Mouse (Mus musculus) E14TG2a.4 (cell line): ENCODE data around the gene Pex5l.

Experiments used
- CTCF ChIP-seq: conservative IDR thresholded peaks from 2 replicates; pipeline ENCODE4 v1.5.1; 2014; ENCODE audit warnings: low read length
- POU5F1 ChIP-seq: IDR thresholded peaks from 2 replicates; pipeline ENCODE4 v1.6.1; 2014; ENCODE audit warnings: low read length, borderline replicate concordance

DNA sequence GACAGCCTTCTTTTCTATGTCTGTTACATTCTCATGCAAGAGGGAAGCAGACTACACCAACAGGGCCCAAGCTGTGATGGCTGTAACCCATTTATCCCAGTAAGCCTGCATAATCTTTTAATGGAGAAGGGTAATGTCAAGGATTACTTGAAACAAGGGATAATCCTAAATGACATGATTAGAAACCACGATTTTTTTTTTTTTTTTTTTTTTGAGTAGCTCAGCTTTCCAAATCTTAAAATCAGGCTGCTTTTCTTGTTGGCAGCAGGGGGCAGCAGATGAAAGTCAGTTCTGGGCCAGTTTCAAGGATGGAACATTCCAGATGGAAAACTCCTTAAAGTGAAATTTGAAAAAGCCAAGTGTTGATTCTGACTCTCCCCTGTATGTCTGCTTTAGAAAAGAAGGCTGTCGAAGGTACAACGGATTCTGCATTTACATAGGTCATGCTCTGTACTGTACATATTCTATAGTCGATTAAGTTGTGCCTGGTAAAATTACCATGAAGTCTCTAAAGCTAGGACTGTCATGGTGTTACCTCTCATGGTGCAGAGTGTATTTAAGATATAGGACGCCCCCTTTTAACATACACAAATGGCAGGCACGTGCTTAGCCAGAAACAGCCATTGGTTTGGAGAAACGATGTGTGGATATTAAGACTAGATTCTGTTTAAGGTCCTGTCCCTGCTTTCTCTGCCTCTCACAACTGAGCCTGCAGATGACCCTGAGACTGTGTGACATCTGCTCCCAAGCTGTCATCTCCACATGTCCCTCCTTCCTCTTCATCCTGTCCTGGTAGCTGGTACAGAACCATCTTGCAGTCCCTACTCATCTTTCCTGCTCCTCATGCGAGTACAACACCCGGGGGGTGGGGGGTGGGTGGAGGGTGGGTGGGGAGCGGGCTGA, 98.9 kb downstream of the Pex5l start:
- no peak for TF ChIP-seq CTCF
- TF ChIP-seq POU5F1 = no peak
